Mouse (Mus musculus): ENCODE data around the gene Cd160.

GRCm38 (mm10) chr3:96787784-96788183 is 41.4 kb downstream of the Cd160 start:
- TF ChIP-seq CTCF (IDR thresholded peaks at IDR 0.05; ENCODE audit: control insufficient read depth, insufficient read depth, low read length) = no peak
- TF ChIP-seq POLR2A (IDR thresholded peaks at IDR 0.05; ENCODE audit: borderline replicate concordance, control insufficient read depth, low read depth, low read length) = no peak
